Mouse (Mus musculus): ENCODE measurements around the gene Gm7978. TPM values are rescaled to one million over a fixed set of nuclear protein-coding genes. Genes with fewer than 3 reads are reported as not detected.
"Not testable (repeated sequence)": the region's sequence is repeated elsewhere in the genome, so short reads cannot be mapped to it uniquely, and the experiment has no call there.

Gm7978 gene
- polyA plus RNA-seq (2012; rRNA removed) = not detected in 2 replicates

- H3K4me1 ChIP-seq (ENCODE audit: control insufficient read depth, insufficient read depth, low read length); DNase-seq; H3K27ac ChIP-seq (ENCODE audit: insufficient read depth, low read length); H3K27me3 ChIP-seq (ENCODE audit: control insufficient read depth, insufficient read depth, low read length); H3K4me3 ChIP-seq (replicated peaks; ENCODE audit: insufficient read depth, low read depth, low read length): not testable (repeated sequence)
- no CpG with 5 or more reads among the region's 1 CpGs for WGBS
Measured at GRCm38 (mm10) chr5:95736073-95736472, at the start of gene Gm7978. Gene Gm7978, minus strand, starts transcription at chr5:95736173.

- H3K27ac ChIP-seq (ENCODE audit: insufficient read depth, low read length); DNase-seq; H3K27me3 ChIP-seq (ENCODE audit: control insufficient read depth, insufficient read depth, low read length); H3K4me3 ChIP-seq (replicated peaks; ENCODE audit: insufficient read depth, low read depth, low read length); H3K4me1 ChIP-seq (ENCODE audit: control insufficient read depth, insufficient read depth, low read length): not testable (repeated sequence)
- no CpG with 5 or more reads among the region's 2 CpGs for WGBS
Measured at GRCm38 (mm10) chr5:95775690-95776089, 39.7 kb upstream of the Gm7978 start, which contains the start of gene E330014E10Rik. Gene E330014E10Rik, plus strand, starts transcription at chr5:95775990.

GRCm38 (mm10) chr5:95741714-95742113 lies 5.7 kb upstream of the Gm7978 start, which contains the start of gene Gm7982:
Gene Gm7982, plus strand, starts transcription at chr5:95742014.
- DNase-seq; H3K4me1 ChIP-seq (ENCODE audit: control insufficient read depth, insufficient read depth, low read length); H3K4me3 ChIP-seq (replicated peaks; ENCODE audit: insufficient read depth, low read depth, low read length); H3K27me3 ChIP-seq (ENCODE audit: control insufficient read depth, insufficient read depth, low read length); H3K27ac ChIP-seq (ENCODE audit: insufficient read depth, low read length): not testable (repeated sequence)
- WGBS = no CpG with 5 or more reads among the region's 3 CpGs

Other genes starting within 250 kb of the Gm7978 start
- not detected in 2 replicates for gene Gm3286, start 225.4 kb downstream of the Gm7978 start, polyA plus RNA-seq (2012; rRNA removed)
- not detected in 2 replicates for gene Gm7971, start 141.3 kb downstream of the Gm7978 start, polyA plus RNA-seq (2012; rRNA removed)
- not detected in 2 replicates for gene Gm7982, start 5.8 kb upstream of the Gm7978 start, polyA plus RNA-seq (2012; rRNA removed)
- gene E330014E10Rik, start 39.8 kb upstream of the Gm7978 start, polyA plus RNA-seq (2012; rRNA removed) = not detected in 2 replicates
- not detected in 2 replicates for gene Cxcl13, start 220.8 kb upstream of the Gm7978 start, polyA plus RNA-seq (2012; rRNA removed)